Mouse (Mus musculus) retina, adult 2 months (tissue): Measurements from ENCODE around the gene Cptp.

ENCODE experiments used
- DNase-seq: peaks from one replicate; pipeline ENCODE4 v3.0.0-alpha.2; 2012; ENCODE audit warnings: low read depth, low spot score

Cptp gene

DNA sequence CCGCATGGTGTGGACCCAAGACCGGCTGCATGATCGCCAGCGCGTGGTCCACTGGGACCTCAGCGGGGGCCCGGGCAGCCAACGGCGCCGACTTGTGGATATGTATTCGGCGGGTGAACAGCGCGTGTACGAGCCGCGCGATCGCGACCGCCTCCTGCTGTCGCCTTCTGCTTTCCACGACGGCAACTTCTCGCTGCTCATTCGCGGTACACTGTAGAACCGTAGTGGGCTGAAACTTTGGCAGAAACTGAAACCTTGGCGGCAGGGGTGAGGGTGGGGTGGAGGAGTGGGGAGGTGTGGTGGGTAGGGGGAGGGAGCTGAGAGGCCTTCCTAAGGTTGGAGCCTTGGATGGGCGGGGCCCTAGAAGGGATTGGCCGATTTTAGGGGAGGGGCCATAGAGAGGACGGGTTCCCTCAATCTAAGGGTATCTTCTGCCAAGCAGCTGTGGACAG lies 28.2 kb downstream of the Cptp start:
- no peak for DNase-seq

DNA sequence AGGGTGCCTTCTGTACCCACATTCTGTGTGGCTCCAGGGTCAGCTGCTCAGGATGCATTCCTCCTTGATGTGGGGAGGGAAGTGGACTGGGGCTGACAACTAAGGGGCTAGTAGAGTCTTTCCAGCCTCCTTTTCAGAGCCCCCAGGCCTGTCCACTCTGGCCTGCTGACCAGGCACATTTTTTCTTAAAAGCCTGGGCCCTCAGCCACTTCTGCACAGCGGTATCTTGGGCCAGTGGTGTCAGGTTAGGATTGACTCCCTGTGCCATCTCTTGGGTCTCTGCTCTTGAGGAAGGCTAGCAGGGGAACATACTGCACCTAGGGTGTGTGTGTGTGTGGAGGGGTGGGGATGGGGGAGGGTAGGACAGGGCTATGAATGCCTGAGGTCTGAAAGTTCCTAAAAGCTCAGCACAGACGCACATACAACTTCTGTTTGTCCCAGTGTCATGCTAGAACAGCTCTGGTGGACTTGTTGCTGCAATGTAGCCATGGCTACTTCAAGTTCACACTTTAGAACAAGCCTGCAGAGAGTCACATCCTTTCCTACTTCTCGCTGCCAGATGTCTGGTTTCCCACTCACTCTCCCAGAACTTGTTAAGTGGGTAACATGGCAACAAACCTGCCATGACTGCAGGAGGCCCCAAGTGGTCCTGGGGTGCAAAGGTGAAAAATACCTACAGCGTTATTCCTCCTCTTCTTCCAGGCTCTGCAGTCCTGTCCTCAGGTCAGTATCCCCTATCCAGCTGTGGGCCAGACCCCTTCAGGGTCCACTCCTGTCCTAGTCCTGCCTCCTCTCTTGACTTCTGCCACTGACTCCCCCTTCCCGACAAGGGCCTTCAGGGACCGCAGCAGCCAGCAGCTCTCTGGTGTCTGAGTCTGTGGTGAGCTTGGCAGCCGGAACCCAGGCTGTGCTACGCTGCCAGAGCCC lies 28.9 kb downstream of the Cptp start:
- DNase-seq = no peak

GRCm38 (mm10) chr4:155839483-155839910 lies 29.7 kb downstream of the Cptp start, which contains the start of gene Mxra8:
Gene Mxra8 (plus strand): TSS chr4:155839680.
- DNase-seq = no peak

- no peak for DNase-seq
Observed at GRCm38 (mm10) chr4:155838187-155839153, 30.8 kb downstream of the Cptp start.

GRCm38 (mm10) chr4:155837404-155838010 lies 31.7 kb downstream of the Cptp start:
- DNase-seq = no peak

DNA sequence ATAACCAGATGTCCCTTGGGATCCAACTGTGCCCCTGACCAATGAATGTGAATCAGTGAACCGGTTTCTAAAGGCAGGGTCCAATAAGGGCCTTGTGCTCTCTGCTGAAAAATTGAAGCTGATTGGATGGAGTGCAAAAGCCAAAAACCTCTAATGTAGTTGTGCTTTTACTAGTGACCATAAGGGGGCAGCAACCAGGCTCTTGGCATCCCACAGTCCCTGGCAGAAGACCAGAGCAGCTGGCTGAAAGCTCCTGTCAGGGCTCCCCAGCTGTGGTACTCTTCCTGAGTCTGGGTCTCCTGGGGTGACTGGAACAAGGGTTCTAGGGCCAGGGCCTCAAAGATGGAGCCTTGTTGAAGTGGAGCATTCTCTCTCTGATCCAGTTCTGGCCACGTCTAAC lies 35.4 kb downstream of the Cptp start:
- peak; percentile 55 for DNase-seq

DNA sequence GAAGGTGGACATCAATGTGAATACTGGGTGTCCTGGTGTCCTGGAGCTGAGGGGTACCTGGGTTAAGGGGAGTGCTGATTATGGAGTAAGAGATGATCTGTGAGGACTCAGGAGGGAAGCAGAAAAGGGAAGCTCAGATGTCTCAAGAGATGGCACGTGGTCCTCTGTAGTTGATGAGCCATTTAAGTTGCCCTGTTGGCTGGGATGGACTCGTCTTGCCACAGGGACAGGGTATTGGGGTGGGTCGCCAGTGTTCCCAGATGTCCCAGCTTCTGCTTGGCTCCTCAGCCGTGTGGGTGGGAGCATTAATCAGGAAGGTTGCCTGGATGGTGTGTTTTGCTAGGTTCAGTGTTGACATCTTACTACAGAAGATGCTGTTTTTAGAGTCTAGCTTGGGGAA lies 36.0 kb downstream of the Cptp start:
- DNase-seq = no peak

DNA sequence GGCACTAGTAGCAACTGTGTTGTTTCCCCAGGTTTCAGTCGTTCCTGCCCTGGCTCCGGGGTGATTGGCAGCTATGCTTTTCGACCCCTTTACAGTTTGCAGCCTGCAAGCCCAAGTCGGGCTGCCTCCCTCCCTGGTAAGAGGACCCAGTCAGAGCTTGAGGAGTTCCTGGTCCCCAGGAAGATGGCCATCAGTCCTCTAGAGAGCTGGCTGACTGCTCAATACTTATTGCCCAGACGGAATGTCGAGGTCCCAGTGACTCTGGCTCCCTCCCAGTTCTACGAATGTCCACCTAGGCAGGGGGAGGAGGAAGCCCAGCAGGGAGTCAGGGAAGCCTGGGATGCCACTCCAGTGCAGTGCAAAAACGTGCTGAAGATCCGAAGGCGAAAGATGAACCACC lies 36.9 kb downstream of the Cptp start:
- DNase-seq = no peak

DNA sequence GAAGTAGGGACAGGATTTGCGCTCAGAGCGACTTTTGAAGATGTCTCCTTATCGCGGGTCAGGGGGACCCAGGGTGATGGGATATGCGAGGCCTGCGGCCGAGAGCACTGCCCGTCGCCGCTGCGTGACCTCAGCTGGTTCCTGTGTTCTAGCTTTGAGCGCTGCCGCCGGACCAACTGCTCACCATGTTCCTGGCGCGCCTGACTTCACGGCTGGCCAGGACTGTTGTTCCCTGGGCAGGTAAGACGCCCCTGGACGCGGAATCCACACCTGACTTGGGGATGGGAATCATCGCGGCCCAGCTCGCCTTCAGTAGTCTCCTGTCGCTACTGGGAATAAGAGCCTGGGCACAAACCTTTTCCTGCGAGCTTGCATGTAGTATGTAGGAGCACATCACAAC lies 37.4 kb downstream of the Cptp start:
- no peak for DNase-seq

- DNase-seq = peak; percentile 90
Observed at GRCm38 (mm10) chr4:155831205-155831766, 38.0 kb downstream of the Cptp start, which contains the start of gene Aurkaip1. Gene Aurkaip1 (plus strand): TSS chr4:155831272.

DNA sequence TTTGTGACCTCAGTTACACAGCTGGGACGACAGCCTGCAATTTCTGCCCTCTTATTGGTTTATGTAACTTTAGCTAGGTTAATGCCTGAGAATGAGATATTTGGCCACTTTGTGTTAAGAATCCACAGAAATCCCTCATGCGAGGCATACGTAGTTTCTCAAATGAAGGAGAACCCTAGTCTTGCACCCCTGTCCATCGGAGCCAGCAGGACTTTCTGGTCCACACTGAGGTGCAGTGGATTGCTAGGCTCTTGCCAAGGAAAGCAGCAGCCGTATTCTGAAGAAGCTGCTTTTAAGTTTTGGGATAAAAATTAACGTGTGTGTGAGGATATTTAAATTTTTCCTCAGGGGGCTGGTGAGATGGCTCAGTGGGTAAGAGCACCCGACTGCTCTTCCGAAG lies 38.6 kb downstream of the Cptp start:
- DNase-seq = no peak

GRCm38 (mm10) chr4:155829866-155830265 lies 39.4 kb downstream of the Cptp start:
- no peak for DNase-seq

DNA sequence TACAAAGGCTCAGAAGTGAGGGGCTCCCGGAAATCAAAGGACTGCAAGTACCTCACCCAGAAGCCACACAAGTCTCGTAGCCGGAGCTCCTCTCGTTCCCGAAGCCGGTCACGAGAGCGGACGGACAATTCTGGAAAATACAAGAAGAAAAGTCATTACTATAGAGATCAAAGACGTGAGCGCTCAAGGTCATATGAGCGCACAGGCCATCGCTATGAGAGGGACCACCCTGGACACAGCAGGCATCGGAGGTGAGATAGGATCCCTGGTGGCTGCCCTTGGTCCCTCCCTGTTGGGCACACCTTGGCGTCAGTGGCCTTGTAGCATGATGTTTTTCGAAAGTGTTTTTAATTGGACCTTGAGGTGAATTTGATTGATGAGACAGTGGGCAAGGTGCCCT lies 45.8 kb downstream of the Cptp start:
- DNase-seq = no peak

DNA sequence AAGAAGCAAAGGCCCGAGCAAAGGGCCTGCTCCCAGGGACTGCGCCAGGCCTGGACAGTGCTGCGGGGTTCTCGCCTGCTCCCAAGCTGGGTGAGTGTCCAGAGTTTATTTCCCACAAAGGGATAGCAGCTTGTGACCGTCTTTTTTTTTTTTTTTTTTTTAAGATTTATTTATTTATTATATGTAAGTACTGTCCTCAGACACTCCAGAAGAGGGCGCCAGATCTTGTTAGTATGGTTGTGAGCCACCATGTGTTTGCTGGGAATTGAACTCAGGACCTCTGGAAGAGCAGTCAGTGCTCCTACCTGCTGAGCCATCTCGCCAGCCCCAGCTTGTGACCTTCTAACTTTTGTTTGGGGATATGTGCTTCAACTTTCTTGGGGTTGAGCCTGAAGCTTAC lies 48.2 kb downstream of the Cptp start:
- DNase-seq = no peak

GRCm38 (mm10) chr4:155817533-155817932 lies 51.7 kb downstream of the Cptp start:
- DNase-seq = no peak
